Mouse (Mus musculus): Measurements from ENCODE around the gene Tenm4. TPM values are rescaled to one million over a fixed set of nuclear protein-coding genes. Genes with fewer than 3 reads are reported as not detected.

The Tenm4 gene
- polyA plus RNA-seq, 1 experiment from 2014 or later: 49.9 TPM

DNA sequence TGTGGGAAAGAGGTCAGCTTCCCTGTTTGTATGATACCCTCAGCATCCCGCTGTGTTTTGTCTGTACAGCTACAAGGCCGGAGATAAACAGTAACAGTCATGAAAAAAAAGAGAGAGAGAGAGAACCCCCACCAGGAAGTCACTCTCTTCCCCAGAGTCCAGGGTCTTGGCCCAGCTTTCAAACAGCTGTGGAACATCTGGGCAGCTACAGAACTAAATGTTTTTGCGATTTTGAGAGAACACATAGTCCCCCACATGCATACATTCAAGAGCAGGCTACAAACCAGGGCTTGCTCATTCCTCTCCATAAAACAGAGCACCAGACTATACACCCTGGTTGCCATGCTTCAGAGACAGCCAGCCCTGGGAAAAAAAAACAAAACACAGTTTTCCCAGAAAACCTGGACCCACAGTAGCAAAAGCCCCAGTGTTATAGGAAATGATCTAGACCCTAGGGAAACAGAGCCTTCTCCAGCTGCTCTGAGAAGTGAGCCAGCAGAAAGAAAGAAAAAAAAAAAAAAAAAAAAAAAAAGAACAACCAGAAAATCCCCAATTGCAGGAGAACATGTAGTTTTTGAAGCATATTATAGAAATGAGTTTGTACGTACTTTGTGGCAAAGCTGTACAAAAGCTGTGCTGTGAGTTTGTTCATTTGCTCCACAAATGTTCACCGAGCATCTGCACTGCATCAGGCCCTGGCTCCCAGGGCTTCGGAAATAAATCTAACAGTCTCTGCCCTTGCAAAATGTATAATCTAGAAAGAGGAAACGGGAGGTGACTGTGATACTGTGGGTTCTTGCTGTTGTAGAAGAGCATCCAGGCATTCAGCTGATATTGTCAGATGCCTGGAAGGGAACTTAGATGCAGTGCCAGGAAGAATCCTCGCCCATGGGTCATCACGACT lies 642.7 kb downstream of the Tenm4 start:
- Histone ChIP-seq H3K27ac (peak overlapping the region; percentile 76), H3K9ac (no peak overlapping the region), H3K9me3 (no peaks in the 10 kb centered on the region), H3K36me3 (no peaks in the 10 kb centered on the region), H3K4me3 (no peak overlapping the region), H3K4me1 (peaks cover 45% of the 10 kb centered on the region), H3K4me2 (replicated peaks) (peak overlapping the region; percentile 9; the same call in 1 of the 2 replicates), H3K27me3 (no peaks in the 10 kb centered on the region)
- 46% methylated on average over 9 of the region's 9 CpGs for WGBS
- ATAC-seq (ENCODE audit: low FRiP score, low read depth): peak; percentile 78

GRCm38 (mm10) chr7:96814581-96814980 lies 643.5 kb downstream of the Tenm4 start:
- Histone ChIP-seq H3K36me3 (no peaks in the 10 kb centered on the region), H3K4me3 (no peak overlapping the region), H3K4me1 (peaks cover 49% of the 10 kb centered on the region), H3K27me3 (no peaks in the 10 kb centered on the region), H3K27ac (no peak overlapping the region), H3K9ac (no peak overlapping the region), H3K4me2 (replicated peaks) (no peak overlapping the region), H3K9me3 (no peaks in the 10 kb centered on the region)
- ATAC-seq (ENCODE audit: low FRiP score, low read depth): no peak

DNA sequence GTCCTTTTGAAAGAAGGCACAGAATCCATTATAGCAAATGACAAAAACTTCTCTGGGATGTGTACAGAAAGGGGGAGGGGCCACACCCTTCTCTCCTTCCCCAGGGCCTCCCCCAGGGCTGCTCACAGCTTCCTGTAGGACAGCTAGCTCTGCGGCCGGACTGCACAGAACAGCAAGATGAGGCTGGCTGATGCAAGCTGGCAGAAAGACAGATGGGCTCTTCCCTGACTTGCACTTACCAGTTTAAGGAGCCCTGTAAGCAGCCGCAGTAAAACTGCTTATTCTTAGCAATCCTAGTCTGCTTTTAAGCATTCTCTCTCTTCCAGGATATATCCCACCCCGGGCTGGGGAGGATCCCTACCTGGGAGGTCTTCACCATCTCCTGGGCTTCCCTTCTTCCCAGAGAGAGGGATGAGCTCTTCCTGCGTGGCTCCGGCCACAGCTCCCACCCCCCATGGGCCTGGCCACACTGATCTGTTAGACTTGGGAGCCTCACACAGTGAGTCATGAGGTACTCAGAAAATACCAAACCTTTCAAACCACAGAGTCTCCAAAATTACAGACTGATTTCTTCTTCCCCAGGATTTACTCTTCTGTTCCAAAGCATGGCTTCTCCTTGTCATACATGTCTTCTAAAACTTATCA lies 646.1 kb downstream of the Tenm4 start:
- Histone ChIP-seq H3K9me3 (no peaks in the 10 kb centered on the region), H3K4me1 (peaks cover 47% of the 10 kb centered on the region), H3K4me3 (no peak overlapping the region), H3K36me3 (no peaks in the 10 kb centered on the region), H3K9ac (no peak overlapping the region), H3K27ac (no peak overlapping the region), H3K4me2 (replicated peaks) (no peak overlapping the region), H3K27me3 (no peaks in the 10 kb centered on the region)
- no peak for ATAC-seq (ENCODE audit: low FRiP score, low read depth)
- WGBS: 40% methylated on average over 6 of the region's 6 CpGs

- H3K27me3 ChIP-seq: no peaks in the 10 kb centered on the region
- H3K9me3 ChIP-seq: no peaks in the 10 kb centered on the region
- H3K27ac ChIP-seq: no peak overlapping the region
- H3K36me3 ChIP-seq: no peaks in the 10 kb centered on the region
- peaks cover 40% of the 10 kb centered on the region for H3K4me1 ChIP-seq
- no peak overlapping the region for H3K9ac ChIP-seq
- no peak overlapping the region for H3K4me2 ChIP-seq (replicated peaks)
- 83% methylated on average over 6 of the region's 6 CpGs for WGBS
- H3K4me3 ChIP-seq: no peak overlapping the region
- ATAC-seq (ENCODE audit: low FRiP score, low read depth): no peak
These were observed 647.3 kb downstream of the Tenm4 start for GRCm38 (mm10) chr7:96818236-96818916.

- H3K4me3 ChIP-seq: no peak overlapping the region
- H3K9ac ChIP-seq: no peak overlapping the region
- H3K36me3 ChIP-seq: peaks cover 10% of the 10 kb centered on the region
- ATAC-seq (ENCODE audit: low FRiP score, low read depth): 0 out of 2 replicates have a peak, but pooled peaks have one; percentile 20
- no peaks in the 10 kb centered on the region for H3K27me3 ChIP-seq
- H3K4me1 ChIP-seq: peaks cover 29% of the 10 kb centered on the region
- H3K4me2 ChIP-seq (replicated peaks): no peak overlapping the region
- no peak overlapping the region for H3K27ac ChIP-seq
- WGBS: 64% methylated on average over 3 of the region's 3 CpGs
- no peaks in the 10 kb centered on the region for H3K9me3 ChIP-seq
These were observed 648.5 kb downstream of the Tenm4 start for GRCm38 (mm10) chr7:96819538-96819937.

- Histone ChIP-seq H3K36me3 (peaks cover 16% of the 10 kb centered on the region), H3K4me3 (no peak overlapping the region), H3K9ac (no peak overlapping the region), H3K9me3 (no peaks in the 10 kb centered on the region), H3K4me1 (peaks cover 28% of the 10 kb centered on the region), H3K27ac (no peak overlapping the region), H3K27me3 (no peaks in the 10 kb centered on the region), H3K4me2 (replicated peaks) (no peak overlapping the region)
- no peak for ATAC-seq (ENCODE audit: low FRiP score, low read depth)
- WGBS: 27% methylated on average over 6 of the region's 6 CpGs
These were observed 649.3 kb downstream of the Tenm4 start for GRCm38 (mm10) chr7:96820343-96820742.

DNA sequence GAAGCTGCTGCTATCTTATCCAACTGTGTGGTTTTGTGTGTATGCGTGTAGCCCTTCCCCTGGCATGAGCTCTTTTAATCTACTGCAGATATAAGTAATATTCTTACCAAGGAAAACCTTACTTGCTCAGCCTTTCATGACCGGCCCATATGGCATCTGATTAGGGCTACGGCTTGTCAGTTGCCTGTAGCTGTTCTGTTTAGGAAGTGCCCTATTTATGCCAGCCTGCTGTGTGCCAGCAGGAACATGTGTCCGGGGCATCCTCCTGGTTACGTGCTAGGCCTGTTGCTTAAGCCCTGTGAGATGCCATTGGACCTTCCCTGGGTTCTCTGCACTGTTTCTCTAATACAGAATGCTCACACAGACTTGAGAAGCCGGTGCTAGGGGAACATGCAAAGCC lies 655.1 kb downstream of the Tenm4 start:
- Histone ChIP-seq H3K27ac (no peak overlapping the region), H3K36me3 (peaks cover 49% of the 10 kb centered on the region), H3K9me3 (peaks cover 7% of the 10 kb centered on the region; the same call in 1 of the 2 replicates), H3K4me2 (replicated peaks) (no peak overlapping the region), H3K9ac (no peak overlapping the region), H3K4me3 (no peak overlapping the region), H3K4me1 (no peaks in the 10 kb centered on the region), H3K27me3 (no peaks in the 10 kb centered on the region)
- 86% methylated on average over 6 of the region's 6 CpGs for WGBS
- ATAC-seq (ENCODE audit: low FRiP score, low read depth): no peak

GRCm38 (mm10) chr7:96826672-96827071 lies 655.6 kb downstream of the Tenm4 start:
- Histone ChIP-seq H3K36me3 (peaks cover 49% of the 10 kb centered on the region), H3K4me2 (replicated peaks) (no peak overlapping the region), H3K4me3 (no peak overlapping the region), H3K27ac (no peak overlapping the region), H3K4me1 (no peaks in the 10 kb centered on the region), H3K9ac (no peak overlapping the region), H3K27me3 (no peaks in the 10 kb centered on the region), H3K9me3 (peaks cover 7% of the 10 kb centered on the region; the same call in 1 of the 2 replicates)
- 96% methylated on average over 6 of the region's 6 CpGs for WGBS
- ATAC-seq (ENCODE audit: low FRiP score, low read depth): no peak

DNA sequence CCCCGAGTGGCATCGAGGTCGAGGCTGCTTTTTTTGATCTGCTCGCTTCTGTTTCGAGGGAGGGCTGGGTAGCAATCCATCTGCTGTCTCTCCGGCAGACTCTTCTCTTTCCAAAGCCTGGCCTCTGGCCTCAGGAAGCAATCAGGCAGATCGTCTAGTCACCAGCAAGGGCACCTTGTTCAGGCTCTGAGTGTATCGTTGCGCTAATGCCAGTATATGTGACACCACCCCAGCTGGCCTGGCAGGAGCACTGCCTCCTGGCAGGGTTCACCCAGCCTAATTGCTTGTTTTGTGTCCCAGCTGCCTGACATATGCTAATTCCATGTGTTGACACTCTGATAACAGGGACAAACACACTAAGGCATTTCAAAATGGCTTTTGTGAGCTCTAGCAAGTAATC lies 661.5 kb downstream of the Tenm4 start:
- WGBS: 21% methylated on average over 9 of the region's 9 CpGs

GRCm38 (mm10) chr7:96833012-96833411 lies 662.0 kb downstream of the Tenm4 start:
- WGBS: 48% methylated on average over 3 of the region's 3 CpGs
- Histone ChIP-seq H3K4me3 (no peak overlapping the region), H3K36me3 (peaks cover 29% of the 10 kb centered on the region), H3K4me2 (replicated peaks) (no peak overlapping the region), H3K9me3 (peaks cover 3% of the 10 kb centered on the region; the same call in 1 of the 2 replicates), H3K9ac (no peak overlapping the region), H3K27ac (no peak overlapping the region), H3K27me3 (no peaks in the 10 kb centered on the region), H3K4me1 (peaks cover 17% of the 10 kb centered on the region)
- no peak for ATAC-seq (ENCODE audit: low FRiP score, low read depth)

More for the DNA sequence above, 661.5 kb downstream of the Tenm4 start:
- Histone ChIP-seq H3K36me3 (peaks cover 30% of the 10 kb centered on the region), H3K4me1 (peaks cover 17% of the 10 kb centered on the region), H3K4me3 (no peak overlapping the region), H3K27me3 (no peaks in the 10 kb centered on the region), H3K9me3 (peaks cover 7% of the 10 kb centered on the region; the same call in 1 of the 2 replicates), H3K4me2 (replicated peaks) (no peak overlapping the region), H3K27ac (no peak overlapping the region), H3K9ac (no peak overlapping the region)
- ATAC-seq (ENCODE audit: low FRiP score, low read depth): no peak

DNA sequence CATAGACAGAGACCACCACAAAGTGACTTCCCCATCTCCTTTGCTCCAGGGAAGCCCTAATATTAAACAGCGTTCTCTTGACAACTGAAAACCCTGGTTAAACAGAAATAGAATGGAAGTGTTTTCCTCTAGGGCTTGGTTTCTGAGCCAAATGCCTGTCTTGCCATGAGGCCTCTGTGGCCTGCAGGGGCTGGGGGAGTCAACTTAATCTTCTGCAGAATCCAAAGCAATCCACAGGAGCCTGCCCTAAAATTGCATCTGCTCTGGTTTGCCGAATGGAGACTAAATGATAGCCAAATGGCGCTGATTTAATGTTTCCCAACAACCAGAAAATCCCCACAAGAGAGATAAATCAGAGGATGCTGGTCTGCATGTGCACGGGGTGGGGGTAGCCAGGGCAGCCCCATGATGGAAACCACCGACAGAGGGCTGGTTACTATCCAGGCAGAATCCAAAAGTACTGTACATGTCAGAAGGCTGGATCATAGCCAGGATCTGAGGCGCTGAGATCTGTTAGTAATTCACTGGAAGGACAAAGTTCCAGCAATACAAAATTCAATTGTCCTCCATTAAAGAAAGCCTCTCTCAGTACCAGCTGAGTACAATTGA lies 663.7 kb downstream of the Tenm4 start:
- Histone ChIP-seq H3K9me3 (no peaks in the 10 kb centered on the region), H3K36me3 (peaks cover 36% of the 10 kb centered on the region), H3K4me2 (replicated peaks) (no peak overlapping the region), H3K4me1 (peaks cover 17% of the 10 kb centered on the region), H3K27me3 (no peaks in the 10 kb centered on the region), H3K4me3 (no peak overlapping the region), H3K27ac (peak overlapping the region; percentile 44; the same call in 1 of the 2 replicates), H3K9ac (no peak overlapping the region)
- peak; percentile 90 for ATAC-seq (ENCODE audit: low FRiP score, low read depth)
- WGBS: 30% methylated on average over 6 of the region's 6 CpGs

All from limb, embryonic 13.5 days (tissue).